Mouse (Mus musculus): ENCODE data around the gene Sdr16c6. TPM values are rescaled to one million over a fixed set of nuclear protein-coding genes. Genes with fewer than 3 reads are reported as not detected.

The Sdr16c6 gene
- 0.21 and 0.55 TPM in 2 replicates for polyA plus RNA-seq (2015; fragmentation: Nextera tagmentation; extraction: Ambion mirVana)

DNA sequence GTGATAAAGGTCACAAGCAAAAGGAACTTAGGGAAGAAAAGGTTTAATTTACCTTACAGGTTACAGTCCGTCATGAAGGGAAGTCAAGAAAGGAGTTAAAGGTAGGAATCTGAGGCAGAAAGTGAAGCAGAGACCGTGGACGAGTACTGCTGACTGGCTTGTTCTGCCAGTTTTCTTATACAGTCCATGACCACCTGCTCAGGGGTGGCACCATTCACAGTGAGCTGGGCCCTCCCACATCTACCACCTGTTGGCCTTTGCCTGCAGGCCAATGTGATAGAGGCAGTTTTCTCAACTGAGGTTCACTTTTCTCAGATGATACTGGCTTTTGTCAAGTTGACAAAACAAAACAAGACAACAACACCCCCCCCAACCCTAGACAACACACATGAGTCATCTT is at the start of gene Sdr16c6:
Gene Sdr16c6, minus strand, starts transcription at position 151 of the 400 bp plus-strand sequence.
- 59% methylated on average over 3 of the region's 3 CpGs for WGBS
- Histone ChIP-seq H3K4me2 (no peak within 1 kb of the TSS), H3K9ac (no peak within 1 kb of the TSS), H3K4me3 (replicated peaks) (no peak within 1 kb of the TSS), H3K36me3 (no peaks in the 10 kb centered on the region), H3K27ac (no peak within 1 kb of the TSS), H3K4me1 (no peaks in the 10 kb centered on the region), H3K9me3 (no peaks in the 10 kb centered on the region), H3K27me3 (replicated peaks) (no peaks in the 10 kb centered on the region)
- ATAC-seq (ENCODE audit: insufficient read depth, low FRiP score, low read depth) = peak; percentile 47; the same call in 1 of the 2 replicates

DNA sequence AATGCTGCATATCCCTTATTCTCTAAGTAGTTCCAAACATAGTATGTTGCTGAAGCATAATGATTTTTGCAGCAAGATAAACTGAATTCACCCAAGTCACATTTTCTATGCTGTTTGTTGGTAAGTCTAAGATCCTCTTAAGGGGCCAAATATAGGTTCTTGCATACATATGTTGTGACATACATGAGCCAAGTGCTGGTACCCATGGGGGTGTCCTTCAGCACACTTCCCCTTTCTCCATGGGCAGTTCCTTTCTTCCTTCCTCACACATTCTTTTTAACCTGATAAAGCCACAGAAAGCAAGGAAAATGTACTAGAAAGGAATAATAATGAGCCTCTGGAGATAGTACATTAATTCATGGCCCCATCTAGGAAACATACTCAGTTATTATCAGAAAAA is 2.9 kb upstream of the Sdr16c6 start:
- no peak overlapping the region for H3K9ac ChIP-seq
- no peaks in the 10 kb centered on the region for H3K4me1 ChIP-seq
- no peaks in the 10 kb centered on the region for H3K36me3 ChIP-seq
- ATAC-seq (ENCODE audit: insufficient read depth, low FRiP score, low read depth) = no peak
- H3K4me2 ChIP-seq = no peak overlapping the region
- H3K9me3 ChIP-seq = no peaks in the 10 kb centered on the region
- no peaks in the 10 kb centered on the region for H3K27me3 ChIP-seq (replicated peaks)
- no peak overlapping the region for H3K27ac ChIP-seq
- no peak overlapping the region for H3K4me3 ChIP-seq (replicated peaks)

DNA sequence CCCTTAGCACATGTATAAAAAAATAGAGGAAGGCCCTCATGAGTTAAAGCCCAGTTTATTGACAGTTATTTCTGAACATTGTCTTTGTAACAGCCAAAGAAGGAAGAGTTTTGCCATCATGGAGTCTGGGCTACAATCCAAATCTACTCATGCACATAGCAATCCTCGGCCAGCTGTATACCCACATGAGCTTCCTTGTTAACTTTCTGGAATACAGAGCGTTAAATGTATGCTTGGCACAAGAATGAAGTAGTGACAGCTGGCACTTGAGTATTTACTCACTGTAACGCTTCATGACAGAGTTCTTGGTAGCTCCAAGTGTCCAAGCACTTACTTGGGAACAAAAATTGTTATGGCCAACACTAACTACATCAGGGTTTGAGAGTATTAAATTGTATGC is 1.8 kb upstream of the Sdr16c6 start:
- Histone ChIP-seq H3K9me3 (no peaks in the 10 kb centered on the region), H3K36me3 (no peaks in the 10 kb centered on the region), H3K4me3 (replicated peaks) (no peak overlapping the region), H3K4me2 (no peak overlapping the region), H3K27ac (no peak overlapping the region), H3K27me3 (replicated peaks) (no peaks in the 10 kb centered on the region), H3K4me1 (no peaks in the 10 kb centered on the region), H3K9ac (no peak overlapping the region)
- no peak for ATAC-seq (ENCODE audit: insufficient read depth, low FRiP score, low read depth)
- 70% methylated on average over 3 of the region's 3 CpGs for WGBS

DNA sequence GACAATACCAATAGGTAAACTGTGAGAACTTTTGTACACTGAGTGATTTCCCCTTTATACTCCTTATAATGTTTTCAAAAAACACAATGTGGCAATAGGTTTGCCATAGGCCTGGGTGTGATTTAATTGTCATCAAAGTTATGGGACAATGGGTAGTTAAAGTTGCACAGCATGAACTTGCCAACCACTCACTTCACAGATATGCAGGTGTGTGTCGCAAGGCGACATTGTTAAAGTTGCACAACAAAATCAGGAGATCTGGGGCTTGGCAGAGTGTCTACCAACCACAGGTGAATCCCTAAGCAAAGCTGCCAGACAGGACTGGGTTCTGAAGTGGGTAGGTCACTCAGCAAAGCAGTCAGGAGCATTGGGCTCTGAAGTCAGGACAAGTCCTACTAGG is 1.3 kb downstream of the Sdr16c6 start:
- Histone ChIP-seq H3K9ac (no peak overlapping the region), H3K4me1 (no peaks in the 10 kb centered on the region), H3K4me3 (replicated peaks) (no peak overlapping the region), H3K36me3 (no peaks in the 10 kb centered on the region), H3K9me3 (no peaks in the 10 kb centered on the region), H3K27me3 (replicated peaks) (no peaks in the 10 kb centered on the region), H3K4me2 (no peak overlapping the region), H3K27ac (no peak overlapping the region)
- 91% methylated on average over 2 of the region's 2 CpGs for WGBS
- ATAC-seq (ENCODE audit: insufficient read depth, low FRiP score, low read depth) = no peak

Other genes starting within 250 kb of the Sdr16c6 start
- 867 and 1,126 TPM in 2 replicates for gene Gm11808, start 103.9 kb downstream of the Sdr16c6 start, polyA plus RNA-seq (2015; fragmentation: Nextera tagmentation; extraction: Ambion mirVana)

All from stomach, embryonic 15.5 days (tissue).